Mouse (Mus musculus) intestine, embryonic 16.5 days (tissue): ENCODE measurements around the gene Ces1c. TPM values are rescaled to one million over a fixed set of nuclear protein-coding genes. Genes with fewer than 3 reads are reported as not detected.
A peak's percentile ranks its signal among the peaks of the same experiment; 100 is the strongest.

Experiments
- ATAC-seq: fragments of 200-750 bp; cut with Nextera tagmentation; 2 replicates; pipeline ENCODE4 v1.8.0; 2017; ENCODE audit warnings: moderate TSS enrichment, moderate library complexity
- H3K27ac ChIP-seq: fragments of 300-500 bp; sonication (generic); 2 replicates; pipeline ENCODE4 v1.5.1; 2014; ENCODE audit warnings: mild to moderate bottlenecking, low read length
- H3K27me3 ChIP-seq: fragments of 300-500 bp; sonication (generic); replicated peaks from 2 replicates; pipeline ENCODE4 v1.6.1; 2014; ENCODE audit warnings: low read length, control low read depth, mixed read lengths; ENCODE audit not compliant: control insufficient read depth, insufficient read depth
- H3K36me3 ChIP-seq: fragments of 300-500 bp; sonication (generic); 2 replicates; pipeline ENCODE4 v1.6.1; 2014; ENCODE audit warnings: low read length, control low read depth; ENCODE audit not compliant: control insufficient read depth, insufficient read depth
- H3K4me1 ChIP-seq: fragments of 300-500 bp; sonication (generic); 2 replicates; pipeline ENCODE4 v1.6.1; 2014; ENCODE audit warnings: low read length, control low read depth, mixed read lengths; ENCODE audit not compliant: control insufficient read depth, insufficient read depth
- H3K4me2 ChIP-seq: fragments of 300-500 bp; sonication (generic); 2 replicates; pipeline ENCODE4 v1.6.1; 2014; ENCODE audit warnings: low read depth, low read length, control low read depth
- H3K4me3 ChIP-seq: fragments of 300-500 bp; sonication (generic); 2 replicates; pipeline ENCODE4 v1.5.1; 2014; ENCODE audit warnings: mild to moderate bottlenecking, low read length
- H3K9ac ChIP-seq: fragments of 300-500 bp; sonication (generic); 2 replicates; pipeline ENCODE4 v1.6.1; 2014; ENCODE audit warnings: low read depth, low read length
- H3K9me3 ChIP-seq: fragments of 300-500 bp; sonication (generic); 2 replicates; pipeline ENCODE4 v1.6.1; 2016; ENCODE audit warnings: low read length, control low read depth; ENCODE audit not compliant: control insufficient read depth
- WGBS: fragments of 180-500 bp; shearing (Covaris S2); extraction: QIAGEN DNeasy Blood & Tissue Kit; methylation state at CpG from one replicate; pipeline ENCODE4 v1.1.7; 2014; 5-methylcytosine and 5-hydroxymethylcytosine counted together
- polyA plus RNA-seq: library from polyadenylated mRNA; unstranded; fragments of >200 nt; fragmentation: Nextera tagmentation; extraction: Ambion mirVana; gene quantifications from 2 replicates; pipeline ENCODE4 v1.2.1, GENCODE M21; 2015

Gene Ces1c
- polyA plus RNA-seq, 1 experiment from 2014 or later = 2.9 TPM

DNA sequence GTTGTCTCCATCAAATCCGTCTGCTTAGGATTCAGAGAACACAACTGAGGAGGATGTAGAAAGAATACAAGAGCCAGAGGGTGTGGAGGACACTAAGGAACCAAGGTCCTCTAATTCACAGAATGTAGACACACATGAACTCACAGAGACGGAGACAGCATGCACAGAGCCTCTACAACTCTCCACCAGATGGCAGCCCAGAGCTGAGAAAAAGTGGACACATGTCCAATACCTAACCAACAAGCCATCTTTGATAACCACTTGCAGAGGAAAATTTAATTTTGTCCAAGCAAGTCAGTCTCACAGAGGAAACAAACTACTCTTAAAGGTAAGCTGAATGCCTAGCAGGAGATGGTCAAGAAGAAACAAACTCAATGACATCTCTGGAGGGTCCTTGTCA lies 71.9 kb downstream of the Ces1c start:
- Histone ChIP-seq H3K36me3 (no peaks in the 10 kb centered on the region), H3K4me1 (no peaks in the 10 kb centered on the region), H3K4me3 (no peak overlapping the region), H3K9me3 (no peaks in the 10 kb centered on the region), H3K27ac (no peak overlapping the region), H3K27me3 (no peaks in the 10 kb centered on the region), H3K4me2 (no peak overlapping the region), H3K9ac (no peak overlapping the region)
- no peak for ATAC-seq
- 9% methylated on average over 2 of the region's 2 CpGs for WGBS

DNA sequence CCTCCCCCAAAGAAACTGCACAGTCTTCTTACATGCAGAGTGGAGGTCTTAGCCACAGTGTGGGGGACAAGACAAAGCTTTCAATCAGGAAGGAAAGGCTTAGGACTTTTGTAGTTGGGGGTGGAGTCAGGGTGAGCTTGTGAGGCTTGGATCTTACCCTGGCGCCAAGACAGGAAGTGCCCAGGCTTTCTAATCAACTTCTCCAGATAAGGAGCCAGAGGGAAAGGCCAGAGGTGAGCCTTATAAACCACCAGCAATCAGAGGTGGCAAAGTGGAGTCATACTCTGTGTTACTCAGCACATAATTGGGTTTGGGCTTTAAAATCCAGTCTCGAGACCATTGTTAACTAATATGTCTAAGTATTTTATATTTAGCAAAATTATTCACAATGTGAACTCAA lies 75.8 kb downstream of the Ces1c start:
- ATAC-seq = 0 out of 2 replicates have a peak, but pooled peaks have one; percentile 48
- WGBS = 37% methylated on average over 2 of the region's 2 CpGs
- H3K9me3 ChIP-seq = no peaks in the 10 kb centered on the region
- no peaks in the 10 kb centered on the region for H3K36me3 ChIP-seq
- no peak overlapping the region for H3K27ac ChIP-seq
- no peaks in the 10 kb centered on the region for H3K27me3 ChIP-seq
- H3K4me2 ChIP-seq = no peak overlapping the region
- H3K4me3 ChIP-seq = no peak overlapping the region
- no peak overlapping the region for H3K9ac ChIP-seq
- H3K4me1 ChIP-seq = no peaks in the 10 kb centered on the region

Other genes starting within 250 kb of the Ces1c start
- not detected in 2 replicates for gene Capns2, start 229.9 kb downstream of the Ces1c start, polyA plus RNA-seq
- gene Slc6a2, start 171.2 kb downstream of the Ces1c start, polyA plus RNA-seq = 0.23 and 0.31 TPM in 2 replicates
- gene Ces1a, start 83.1 kb downstream of the Ces1c start, polyA plus RNA-seq = not detected in 2 replicates
- gene Ces1b, start 51.3 kb downstream of the Ces1c start, polyA plus RNA-seq = 0.11 and 0.15 TPM in 2 replicates
- 1.2 and 1.4 TPM in 2 replicates for gene Ces1d, start 66.6 kb upstream of the Ces1c start, polyA plus RNA-seq
- gene Ces1e, start 98.3 kb upstream of the Ces1c start, polyA plus RNA-seq = 4.3 and 4.5 TPM in 2 replicates
- gene Ces1f, start 148.5 kb upstream of the Ces1c start, polyA plus RNA-seq = 0.13 and 0.43 TPM in 2 replicates
- 0.16 and 0.20 TPM in 2 replicates for gene Ces1g, start 206.0 kb upstream of the Ces1c start, polyA plus RNA-seq
- not detected in 2 replicates for gene Ces1h, start 248.4 kb upstream of the Ces1c start, polyA plus RNA-seq